7 mouse cellular contexts compared by ENCODE assay signal in the genomic region with DNA sequence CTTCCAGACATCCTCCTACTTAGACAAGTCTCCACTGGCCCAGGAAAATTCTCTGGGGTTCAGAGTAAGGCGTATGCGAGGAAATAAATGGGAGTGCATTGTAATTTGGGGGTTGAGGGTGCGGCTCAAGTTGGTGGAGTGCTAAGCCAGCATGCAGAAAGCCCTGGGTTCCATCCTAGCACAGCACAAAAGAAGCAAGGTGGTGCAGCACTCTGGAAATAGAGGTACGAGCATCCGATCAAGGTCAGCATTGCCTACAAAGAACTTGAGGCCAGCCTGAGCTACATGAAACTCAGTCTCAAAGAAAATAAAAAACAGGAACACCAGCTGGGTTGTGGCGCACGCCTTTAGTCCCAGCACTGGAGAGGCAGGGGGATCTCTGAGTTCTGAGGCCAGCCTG. TPM values are rescaled to one million over a fixed set of nuclear protein-coding genes. Genes with fewer than 3 reads are reported as not detected.
DNase-seq lines count a peak whose midpoint lies in the region; ATAC-seq and TF ChIP-seq lines count a peak whose summit lies in the region.

A gene (minus strand): TSS at position 101 of the 400 bp plus-strand sequence.

- peak within 1 kb of the TSS; percentile 85 for H3K4me2 ChIP-seq in embryonic facial prominence, embryonic 15.5 days (replicated peaks)
- peak within 1 kb of the TSS; percentile 96 for H3K4me2 ChIP-seq in intestine, postnatal 0 days (replicated peaks; ENCODE audit: low read depth)
- H3K4me2 ChIP-seq in neural tube, embryonic 15.5 days, result peak within 1 kb of the TSS; percentile 83

- DNase-seq in lung, adult 2 months, result no peak
- DNase-seq in lung, postnatal 10 days, result no peak
- no peak for DNase-seq in cerebellum, postnatal 25 days
- no peak for DNase-seq in right cerebral cortex, postnatal 25 days

- WGBS in lung, adult 2 months, result 96% methylated on average over 7 of the region's 7 CpGs
- 89% methylated on average over 7 of the region's 7 CpGs for WGBS in embryonic facial prominence, embryonic 15.5 days
- WGBS in intestine, postnatal 0 days, result 97% methylated on average over 7 of the region's 7 CpGs
- 93% methylated on average over 7 of the region's 7 CpGs for WGBS in neural tube, embryonic 15.5 days

- H3K27me3 ChIP-seq in embryonic facial prominence, embryonic 15.5 days, result no peaks in the 10 kb centered on the region
- H3K27me3 ChIP-seq in intestine, postnatal 0 days (replicated peaks; ENCODE audit: control insufficient read depth, insufficient read depth, low read length), result no peaks in the 10 kb centered on the region
- H3K27me3 ChIP-seq in neural tube, embryonic 15.5 days (replicated peaks), result peaks cover 5% of the 10 kb centered on the region; the same call in 1 of the 2 replicates

- H3K9me3 ChIP-seq in embryonic facial prominence, embryonic 15.5 days (replicated peaks), result no peaks in the 10 kb centered on the region
- H3K9me3 ChIP-seq in intestine, postnatal 0 days (ENCODE audit: control insufficient read depth), result no peaks in the 10 kb centered on the region
- no peaks in the 10 kb centered on the region for H3K9me3 ChIP-seq in neural tube, embryonic 15.5 days (replicated peaks)

- no peak for TF ChIP-seq CTCF in lung, adult 2 months (IDR thresholded peaks at IDR 0.05; ENCODE audit: insufficient read depth, low read length)
- TF ChIP-seq CTCF in intestine, postnatal 0 days (IDR thresholded peaks at IDR 0.05; ENCODE audit: low read depth), result no peak

- TF ChIP-seq POLR2A in lung, adult 2 months (IDR thresholded peaks at IDR 0.05; ENCODE audit: borderline replicate concordance, extremely low read depth, low read depth, low read length), result no peak

- H3K9ac ChIP-seq in embryonic facial prominence, embryonic 15.5 days, result peak within 1 kb of the TSS; percentile 92
- peak within 1 kb of the TSS; percentile 78 for H3K9ac ChIP-seq in intestine, postnatal 0 days (ENCODE audit: low read depth, low read length)
- H3K9ac ChIP-seq in neural tube, embryonic 15.5 days (replicated peaks), result peak within 1 kb of the TSS; percentile 92

- H3K4me1 ChIP-seq in lung, adult 2 months (ENCODE audit: control insufficient read depth, insufficient read depth, low read length), result peaks cover 17% of the 10 kb centered on the region
- peaks cover 51% of the 10 kb centered on the region for H3K4me1 ChIP-seq in embryonic facial prominence, embryonic 15.5 days
- H3K4me1 ChIP-seq in intestine, postnatal 0 days (replicated peaks; ENCODE audit: control insufficient read depth, insufficient read depth, low read length), result no peaks in the 10 kb centered on the region
- peaks cover 50% of the 10 kb centered on the region for H3K4me1 ChIP-seq in neural tube, embryonic 15.5 days

- no peak for ATAC-seq in embryonic facial prominence, embryonic 15.5 days (ENCODE audit: insufficient number of reproducible peaks, low FRiP score, low TSS enrichment, low read depth)
- no peak for ATAC-seq in intestine, postnatal 0 days
- ATAC-seq in neural tube, embryonic 15.5 days (ENCODE audit: low FRiP score), result no peak

- no peaks in the 10 kb centered on the region for H3K36me3 ChIP-seq in embryonic facial prominence, embryonic 15.5 days
- H3K36me3 ChIP-seq in intestine, postnatal 0 days (ENCODE audit: control insufficient read depth, insufficient read depth), result no peaks in the 10 kb centered on the region
- no peaks in the 10 kb centered on the region for H3K36me3 ChIP-seq in neural tube, embryonic 15.5 days

- peak within 1 kb of the TSS; percentile 90 for H3K27ac ChIP-seq in embryonic facial prominence, embryonic 15.5 days (replicated peaks)
- H3K27ac ChIP-seq in intestine, postnatal 0 days (ENCODE audit: low read depth, low read length), result no peak within 1 kb of the TSS
- peak within 1 kb of the TSS; percentile 95 for H3K27ac ChIP-seq in neural tube, embryonic 15.5 days (replicated peaks)

- H3K4me3 ChIP-seq in lung, adult 2 months (replicated peaks; ENCODE audit: extremely low read depth, low read depth, low read length), result peak within 1 kb of the TSS; percentile 81
- peak within 1 kb of the TSS; percentile 71 for H3K4me3 ChIP-seq in embryonic facial prominence, embryonic 15.5 days (replicated peaks)
- peak within 1 kb of the TSS; percentile 70 for H3K4me3 ChIP-seq in intestine, postnatal 0 days (ENCODE audit: low read depth, low read length)
- peak within 1 kb of the TSS; percentile 74 for H3K4me3 ChIP-seq in neural tube, embryonic 15.5 days (replicated peaks)

RNA-seq across cellular contexts. Expression of the gene that starts here (rescaled TPM):
- polyA plus RNA-seq in lung, adult 2 months (2012; rRNA removed), result 0.18 and 0.54 TPM in 2 replicates
- polyA plus RNA-seq in embryonic facial prominence, embryonic 15.5 days (2015; fragmentation: Nextera tagmentation; extraction: Ambion mirVana), result 3.5 and 4.0 TPM in 2 replicates
- 1.6 and 1.8 TPM in 2 replicates for polyA plus RNA-seq in intestine, postnatal 0 days (2015; fragmentation: Nextera tagmentation; extraction: Ambion mirVana)
- polyA plus RNA-seq in neural tube, embryonic 15.5 days (2015; fragmentation: Nextera tagmentation; extraction: Ambion mirVana), result 7.4 and 11.9 TPM in 2 replicates
